Mouse (Mus musculus) liver, postnatal 0 days (tissue): Measurements from ENCODE around the gene Rnf216. TPM values are rescaled to one million over a fixed set of nuclear protein-coding genes. Genes with fewer than 3 reads are reported as not detected.

Experiments used
- ATAC-seq: fragments of 200-750 bp; cut with Nextera tagmentation; 2 replicates; pipeline ENCODE4 v1.8.0; 2017; ENCODE audit warnings: mild to moderate bottlenecking, moderate library complexity
- DNase-seq: peaks from one replicate; pipeline ENCODE4 v3.0.0-alpha.2; 2016
- H3K27ac ChIP-seq: fragments of 300-500 bp; sonication (generic); 2 replicates; pipeline ENCODE4 v1.5.1; 2014; ENCODE audit warnings: antibody characterized with exemption, moderate library complexity, mild to moderate bottlenecking, low read depth
- H3K27me3 ChIP-seq: fragments of 300-500 bp; sonication (generic); 2 replicates; pipeline ENCODE4 v1.6.1; 2014; ENCODE audit warnings: low read length, control low read depth, mixed read lengths; ENCODE audit not compliant: insufficient read depth
- H3K36me3 ChIP-seq: fragments of 300-500 bp; sonication (generic); replicated peaks from 2 replicates; pipeline ENCODE4 v1.6.1; 2014; ENCODE audit warnings: mild to moderate bottlenecking, control low read depth, low read length, moderate library complexity, mixed read lengths; ENCODE audit not compliant: insufficient read depth
- H3K4me1 ChIP-seq: fragments of 300-500 bp; sonication (generic); 2 replicates; pipeline ENCODE4 v1.6.1; 2014; ENCODE audit warnings: antibody characterized with exemption, mild to moderate bottlenecking, control low read depth; ENCODE audit not compliant: insufficient read depth
- H3K4me2 ChIP-seq: fragments of 300-500 bp; sonication (generic); 2 replicates; pipeline ENCODE4 v1.6.1; 2014; ENCODE audit warnings: low read depth, mild to moderate bottlenecking, low read length, moderate library complexity, mixed read lengths
- H3K4me3 ChIP-seq: fragments of 300-500 bp; sonication (generic); 2 replicates; pipeline ENCODE4 v1.5.1; 2014; ENCODE audit warnings: low read depth, low read length
- H3K9ac ChIP-seq: fragments of 300-500 bp; sonication (generic); replicated peaks from 2 replicates; pipeline ENCODE4 v1.6.1; 2014; ENCODE audit warnings: mild to moderate bottlenecking, moderate library complexity
- H3K9me3 ChIP-seq: fragments of 300-500 bp; sonication (generic); 2 replicates; pipeline ENCODE4 v1.6.1; 2016; ENCODE audit warnings: mild to moderate bottlenecking, control low read depth, low read length, mixed read lengths
- CTCF ChIP-seq: sonication (generic); IDR thresholded peaks from 2 replicates; pipeline ENCODE4 v1.5.1; 2016; ENCODE audit warnings: antibody characterized with exemption, low read depth
- EP300 ChIP-seq: IDR thresholded peaks from 2 replicates; pipeline ENCODE4 v1.6.1; 2016; ENCODE audit warnings: antibody characterized with exemption, low read depth, mild to moderate bottlenecking
- WGBS: fragments of 180-500 bp; shearing (Covaris S2); extraction: QIAGEN DNeasy Blood & Tissue Kit; methylation state at CpG from one replicate; pipeline ENCODE4 v1.1.7; 2014; ENCODE audit not compliant: insufficient replicate concordance; 5-methylcytosine and 5-hydroxymethylcytosine counted together
- polyA plus RNA-seq: library from polyadenylated mRNA; unstranded; fragments of >200 nt; fragmentation: Nextera tagmentation; extraction: Ambion mirVana; gene quantifications from 2 replicates; pipeline ENCODE4 v1.2.1, GENCODE M21; 2015

Gene Rnf216
- polyA plus RNA-seq, 1 experiment from 2014 or later, result 10.5 TPM

DNA sequence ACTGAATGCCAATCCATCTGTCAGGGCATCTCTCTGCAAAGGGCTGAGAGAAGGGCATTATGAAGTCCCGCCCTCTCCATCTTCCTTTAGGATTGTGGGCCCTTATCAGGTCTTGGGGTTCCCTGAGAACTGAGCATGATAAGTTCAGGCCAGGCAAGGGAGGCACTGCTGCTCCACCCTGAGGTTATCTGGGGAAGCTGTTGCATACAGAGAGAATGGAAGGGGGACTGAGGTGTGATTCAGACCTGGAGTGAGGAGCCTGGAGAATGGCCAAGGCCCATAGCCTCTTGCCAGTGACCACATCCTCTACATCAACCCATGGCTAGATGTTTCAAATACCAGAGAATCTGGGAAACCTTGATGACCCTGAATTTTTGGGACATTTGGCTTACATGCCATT lies 76.7 kb downstream of the Rnf216 start:
- 62% methylated on average over 1 of the region's 1 CpGs for WGBS
- peaks cover 5% of the 10 kb centered on the region; the same call in 1 of the 2 replicates for H3K36me3 ChIP-seq
- DNase-seq (no peak), ATAC-seq (no peak)
- no peak overlapping the region for H3K4me3 ChIP-seq
- H3K9me3 ChIP-seq, result no peaks in the 10 kb centered on the region
- no peak overlapping the region for H3K4me2 ChIP-seq
- H3K27ac ChIP-seq, result no peak overlapping the region
- H3K9ac ChIP-seq, result no peak overlapping the region
- TF ChIP-seq EP300, result no peak
- peak; percentile 25; the same call in 1 of the 2 replicates for TF ChIP-seq CTCF
- no peaks in the 10 kb centered on the region for H3K27me3 ChIP-seq
- H3K4me1 ChIP-seq, result peaks cover 16% of the 10 kb centered on the region

DNA sequence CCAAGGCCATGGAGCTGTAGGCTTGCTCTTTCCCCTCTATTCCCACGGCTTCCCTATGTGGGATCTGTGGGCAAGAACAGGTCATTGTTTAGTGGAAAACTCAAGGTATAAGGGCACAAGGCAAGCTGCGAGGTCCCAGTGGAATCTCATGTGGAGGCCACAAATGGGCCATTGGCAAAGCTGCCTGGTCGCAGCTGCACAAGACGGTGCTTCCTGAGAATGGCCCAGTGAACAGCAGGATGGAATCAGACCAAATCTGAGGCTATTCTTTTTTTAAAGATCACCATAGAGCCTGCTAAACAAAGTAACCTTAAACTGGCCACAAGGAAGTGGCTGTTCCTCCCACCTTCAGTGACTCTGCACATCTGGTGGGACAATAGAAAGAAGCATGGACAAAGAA lies 77.5 kb downstream of the Rnf216 start:
- WGBS, result 91% methylated on average over 4 of the region's 4 CpGs
- no peak overlapping the region for H3K9ac ChIP-seq
- H3K4me3 ChIP-seq, result no peak overlapping the region
- peaks cover 16% of the 10 kb centered on the region for H3K4me1 ChIP-seq
- TF ChIP-seq CTCF, result no peak
- no peak for TF ChIP-seq EP300
- no peak overlapping the region for H3K4me2 ChIP-seq
- peaks cover 5% of the 10 kb centered on the region; the same call in 1 of the 2 replicates for H3K36me3 ChIP-seq
- no peak overlapping the region for H3K27ac ChIP-seq
- ATAC-seq, result no peak
- H3K27me3 ChIP-seq, result no peaks in the 10 kb centered on the region
- no peak for DNase-seq
- no peaks in the 10 kb centered on the region for H3K9me3 ChIP-seq

DNA sequence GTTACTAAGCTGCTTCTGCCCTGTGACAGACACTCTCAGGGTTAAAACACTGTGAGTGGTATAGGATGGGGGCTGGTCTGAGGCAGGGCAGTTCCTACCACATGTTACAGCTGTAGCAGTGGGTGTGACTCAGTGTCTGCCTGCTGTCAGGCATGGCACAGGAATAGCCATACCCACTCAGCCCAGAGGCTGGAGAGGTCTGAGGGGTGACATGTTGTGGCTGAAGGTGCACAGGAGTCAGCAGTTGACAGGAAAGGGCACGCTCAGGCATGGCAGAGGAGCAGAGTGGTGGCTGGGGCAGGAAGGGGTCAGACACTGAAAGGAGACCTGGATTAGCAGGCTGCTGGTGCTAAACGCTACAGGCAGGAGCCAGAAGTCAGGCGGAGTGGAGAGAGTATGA lies 78.7 kb downstream of the Rnf216 start:
- Histone ChIP-seq H3K27ac (no peak overlapping the region), H3K4me2 (no peak overlapping the region), H3K36me3 (peaks cover 12% of the 10 kb centered on the region; the same call in 1 of the 2 replicates), H3K4me1 (peaks cover 16% of the 10 kb centered on the region), H3K27me3 (no peaks in the 10 kb centered on the region), H3K9ac (no peak overlapping the region), H3K9me3 (no peaks in the 10 kb centered on the region), H3K4me3 (no peak overlapping the region)
- 86% methylated on average over 3 of the region's 3 CpGs for WGBS
- no peak for DNase-seq
- TF ChIP-seq CTCF (no peak), EP300 (no peak)
- no peak for ATAC-seq

GRCm38 (mm10) chr5:143033277-143033676 lies 79.5 kb downstream of the Rnf216 start:
- Histone ChIP-seq H3K27ac (no peak overlapping the region), H3K9ac (no peak overlapping the region), H3K36me3 (peaks cover 12% of the 10 kb centered on the region; the same call in 1 of the 2 replicates), H3K4me3 (no peak overlapping the region), H3K4me2 (no peak overlapping the region), H3K4me1 (peaks cover 16% of the 10 kb centered on the region), H3K9me3 (no peaks in the 10 kb centered on the region), H3K27me3 (no peaks in the 10 kb centered on the region)
- WGBS, result 45% methylated on average over 3 of the region's 3 CpGs
- no peak for TF ChIP-seq CTCF
- TF ChIP-seq EP300, result no peak
- DNase-seq (no peak), ATAC-seq (no peak)

- ATAC-seq (no peak), DNase-seq (no peak)
- Histone ChIP-seq H3K9ac (0 out of 2 replicates have a peak overlapping the region, but pooled peaks have one; percentile 4), H3K27ac (0 out of 2 replicates have a peak overlapping the region, but pooled peaks have one; percentile 19), H3K36me3 (peaks cover 17% of the 10 kb centered on the region), H3K27me3 (no peaks in the 10 kb centered on the region), H3K4me2 (no peak overlapping the region), H3K4me1 (peaks cover 16% of the 10 kb centered on the region), H3K4me3 (no peak overlapping the region), H3K9me3 (no peaks in the 10 kb centered on the region)
- WGBS, result 53% methylated on average over 2 of the region's 2 CpGs
- TF ChIP-seq CTCF (no peak), EP300 (no peak)
Observed at GRCm38 (mm10) chr5:143032639-143033146, 80.1 kb downstream of the Rnf216 start.

DNA sequence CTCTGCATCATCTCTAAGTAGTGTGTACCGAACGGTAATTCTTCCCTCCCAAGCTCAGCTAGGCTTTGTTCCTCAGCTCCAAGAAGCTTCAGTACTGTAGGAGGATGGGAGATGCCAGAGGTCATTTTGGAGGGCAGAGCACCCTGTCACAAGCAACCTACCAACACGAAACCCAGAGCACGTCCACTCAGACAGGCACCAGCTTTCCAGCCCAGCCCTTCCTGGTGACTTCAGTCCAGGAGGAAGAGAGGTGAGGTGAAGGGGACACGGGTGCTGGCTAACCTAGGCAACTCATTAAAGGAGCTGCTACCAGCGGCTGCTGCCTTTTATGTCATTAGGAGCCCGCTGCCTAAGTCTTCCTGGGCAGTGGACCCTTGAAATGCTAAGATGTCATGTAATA lies 81.1 kb downstream of the Rnf216 start:
- peaks cover 22% of the 10 kb centered on the region for H3K36me3 ChIP-seq
- 83% methylated on average over 7 of the region's 7 CpGs for WGBS
- H3K27ac ChIP-seq, result no peak overlapping the region
- H3K4me3 ChIP-seq, result no peak overlapping the region
- no peak overlapping the region for H3K9ac ChIP-seq
- no peaks in the 10 kb centered on the region for H3K27me3 ChIP-seq
- H3K4me1 ChIP-seq, result peaks cover 7% of the 10 kb centered on the region
- no peak for TF ChIP-seq CTCF
- TF ChIP-seq EP300, result no peak
- no peak overlapping the region for H3K4me2 ChIP-seq
- H3K9me3 ChIP-seq, result no peaks in the 10 kb centered on the region
- ATAC-seq (no peak), DNase-seq (no peak)

DNA sequence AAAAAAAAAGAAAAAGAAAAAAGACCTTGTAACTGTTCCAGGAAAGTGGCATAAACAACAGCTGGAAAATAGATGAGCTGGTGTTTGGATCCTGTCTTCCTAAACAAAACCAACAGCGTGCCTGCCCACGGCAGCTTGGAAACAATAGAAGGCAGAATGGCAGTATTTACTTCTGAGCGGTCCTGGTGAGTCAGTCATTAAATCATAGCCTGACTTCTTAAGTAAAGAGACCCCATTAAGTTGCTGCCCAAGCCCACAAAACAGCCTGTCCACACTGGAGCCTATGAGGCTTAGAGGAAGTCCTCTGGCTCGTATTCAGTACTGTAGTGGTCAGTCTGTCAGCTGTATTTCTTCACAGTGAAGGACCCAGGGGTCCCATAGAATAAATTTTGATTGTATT lies 81.6 kb downstream of the Rnf216 start:
- ATAC-seq, result no peak
- Histone ChIP-seq H3K4me3 (no peak overlapping the region), H3K36me3 (peaks cover 27% of the 10 kb centered on the region), H3K27me3 (no peaks in the 10 kb centered on the region), H3K9ac (no peak overlapping the region), H3K27ac (no peak overlapping the region), H3K4me1 (peaks cover 3% of the 10 kb centered on the region; the same call in 1 of the 2 replicates), H3K4me2 (no peak overlapping the region), H3K9me3 (no peaks in the 10 kb centered on the region)
- WGBS, result 85% methylated on average over 4 of the region's 4 CpGs
- DNase-seq, result no peak
- no peak for TF ChIP-seq EP300
- TF ChIP-seq CTCF, result no peak
